Mouse (Mus musculus) regulatory T cell (primary cell): Measurements from ENCODE around the gene Casp8.

ENCODE experiments used
- in situ Hi-C: fragments of 300-600 bp; cut with MboI, MseI; formaldehyde crosslinking; loops from one replicate; pipeline ENCODE4 v1.15.1; 2025; ENCODE audit warnings: high pct_unique_total_duplicates

Gene Casp8

DNA sequence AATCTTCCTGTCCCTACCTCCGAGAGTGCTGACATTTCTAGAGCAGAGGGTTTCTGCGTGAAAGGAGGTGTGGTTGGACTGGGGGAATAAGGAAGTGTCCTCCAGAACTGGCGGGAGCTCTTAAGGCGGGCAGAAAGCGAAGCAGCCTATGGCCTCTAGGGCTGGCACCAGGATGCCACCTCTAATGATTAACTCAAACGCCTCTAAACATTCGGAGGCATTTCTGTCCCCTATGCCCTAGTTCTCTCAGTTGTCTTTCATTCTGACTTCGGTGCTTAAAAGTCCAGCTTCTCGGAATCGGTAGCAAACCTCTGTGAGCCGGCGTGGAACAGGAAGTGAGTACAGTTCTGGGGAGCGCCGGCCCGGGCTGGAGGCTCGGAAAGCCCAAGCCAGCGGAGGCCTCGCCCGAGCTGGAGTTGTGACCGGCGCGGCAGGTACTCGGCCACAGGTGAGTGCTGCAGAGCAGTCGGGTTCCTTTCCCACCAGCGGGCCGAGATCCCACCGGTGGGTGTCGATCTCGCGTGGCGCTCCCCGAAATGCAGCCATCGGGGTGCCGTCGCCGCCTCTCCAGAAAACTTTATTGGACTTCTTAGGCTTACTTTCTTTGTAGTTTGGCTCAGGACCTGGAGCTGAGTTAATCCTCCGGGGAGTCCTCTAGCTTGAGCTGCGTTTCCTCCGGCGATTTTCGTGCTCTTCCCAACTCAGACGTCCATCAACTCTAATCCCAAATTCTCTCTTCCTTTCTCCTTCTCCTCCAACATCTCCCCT is at the start of gene Casp8:
Gene Casp8 (plus strand): TSS at position 84 of the 768 bp plus-strand sequence.
- in situ Hi-C loops, result no loop called here

DNA sequence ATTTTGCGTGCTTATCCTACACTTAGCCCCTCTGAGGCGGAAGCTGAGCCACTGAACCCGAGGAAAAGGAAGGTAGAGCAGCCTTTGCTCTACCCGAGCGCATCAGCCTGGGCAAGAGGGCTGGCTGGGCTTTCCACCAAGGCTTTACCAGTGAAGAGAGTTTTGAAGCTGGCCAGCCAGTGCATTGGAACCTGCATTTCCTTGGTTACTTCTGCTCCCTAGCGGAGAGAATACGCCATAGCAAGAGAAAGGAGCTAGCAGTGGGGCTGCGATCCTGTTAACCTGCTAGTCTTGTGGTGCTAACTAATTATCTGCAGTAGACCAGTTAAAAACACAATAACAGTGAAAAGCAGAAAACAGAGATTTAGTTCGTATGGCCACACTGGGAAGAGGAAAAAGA is 48.3 kb upstream of the Casp8 start:
- in situ Hi-C loops, result no loop called here

DNA sequence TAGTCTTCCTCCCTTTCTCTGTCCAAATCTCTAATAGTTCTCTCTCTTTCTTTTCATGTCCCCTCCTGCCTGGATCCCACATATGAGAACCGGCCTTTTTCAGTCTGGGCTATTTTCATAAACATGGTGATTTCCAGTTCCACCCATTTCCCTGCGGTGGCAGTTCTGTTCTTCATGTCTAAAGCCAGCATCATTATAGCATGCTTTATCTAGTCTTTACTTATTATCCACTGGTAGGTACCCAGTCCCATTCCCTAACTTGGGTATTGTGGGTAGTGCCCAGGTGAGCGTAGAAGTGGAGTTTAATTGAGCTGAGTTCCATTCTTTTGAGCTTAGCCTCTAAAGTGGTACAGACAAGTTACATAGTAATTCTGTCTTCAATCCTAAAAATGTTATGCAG is 35.7 kb upstream of the Casp8 start:
- in situ Hi-C loops, result no loop called here

DNA sequence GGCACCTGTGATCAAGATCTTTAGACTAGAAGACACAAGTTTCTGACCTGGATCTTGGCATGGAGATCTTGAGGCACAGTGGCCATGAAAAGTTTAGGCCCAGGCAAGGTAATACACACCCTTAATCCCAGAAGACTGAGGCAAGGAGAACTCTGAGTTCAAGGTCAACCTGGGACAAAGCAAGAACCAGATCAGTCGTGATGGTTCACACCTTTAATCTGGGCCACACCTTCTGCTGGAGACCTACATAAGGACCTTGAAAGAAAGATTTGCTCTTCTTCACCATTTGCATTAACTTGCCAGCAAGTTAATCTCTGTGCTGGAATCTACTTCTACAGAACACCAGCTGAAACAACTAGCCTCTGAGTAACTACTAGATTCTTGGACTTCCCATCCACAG is 34.6 kb upstream of the Casp8 start:
- in situ Hi-C loops, result loop anchor here (10.0 kb wide), 1 partner anchor 364 kb away; the partner anchor contains the start of gene Tmem237

GRCm38 (mm10) chr1:58761391-58762275 is 33.5 kb upstream of the Casp8 start:
- in situ Hi-C loops, result loop anchor here (10.0 kb wide), 1 partner anchor 363 kb away; the partner anchor contains the start of gene Tmem237

- in situ Hi-C loops, result loop anchor here (10.0 kb wide), 1 partner anchor 362 kb away; the partner anchor contains the start of gene Tmem237
These were observed 32.6 kb upstream of the Casp8 start for GRCm38 (mm10) chr1:58762576-58762975.

DNA sequence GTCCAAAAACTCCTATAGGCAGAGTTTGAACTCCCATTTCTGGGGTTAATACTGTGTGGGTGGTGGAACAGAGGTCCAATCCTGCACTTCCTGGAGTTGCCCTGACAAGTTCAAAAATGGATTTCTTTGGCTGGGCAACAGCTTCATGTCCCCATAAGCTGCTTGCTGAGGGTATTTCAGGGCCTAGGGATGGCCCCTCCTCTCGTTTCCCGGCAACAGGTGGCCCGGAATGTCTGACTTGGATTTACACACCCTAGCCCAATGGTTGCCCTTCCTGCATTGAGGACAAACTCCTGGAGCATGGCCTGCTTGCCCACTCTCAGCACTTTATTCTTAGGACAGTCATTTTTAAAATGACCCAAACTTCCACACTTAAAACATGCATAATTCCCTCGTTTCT is 28.7 kb upstream of the Casp8 start:
- in situ Hi-C loops, result loop anchor here (5.0 to 10.0 kb wide), 2 partner anchors 231 to 358 kb away; partner anchors contain the start of gene Tmem237

DNA sequence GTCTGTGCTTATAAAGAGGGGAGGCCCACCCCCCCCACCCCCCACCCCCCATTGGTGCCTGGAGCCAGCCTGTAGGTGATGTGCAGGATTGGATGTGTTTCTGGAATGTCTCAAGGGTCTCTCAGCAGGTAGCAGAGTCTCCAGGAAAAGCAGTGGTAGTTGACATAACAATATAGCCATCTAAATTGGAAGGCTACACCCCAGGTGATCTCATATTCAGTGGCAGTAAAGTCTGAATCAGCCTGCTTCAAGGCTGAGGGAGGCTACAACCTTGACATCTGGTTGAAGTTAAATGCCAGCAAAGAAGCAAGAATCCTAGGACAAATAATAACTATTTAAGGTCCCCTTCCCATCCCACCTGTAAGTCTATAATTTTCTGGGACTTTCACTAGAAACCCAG is 26.0 kb upstream of the Casp8 start:
- in situ Hi-C loops, result loop anchor here (5.0 to 10.0 kb wide), 2 partner anchors 228 to 356 kb away; partner anchors contain the start of gene Tmem237

GRCm38 (mm10) chr1:58769701-58770100 is 25.5 kb upstream of the Casp8 start:
- in situ Hi-C loops, result loop anchor here (5.0 to 10.0 kb wide), 2 partner anchors 228 to 355 kb away; partner anchors contain the start of gene Tmem237

- in situ Hi-C loops, result no loop called here
These were observed 25.0 kb upstream of the Casp8 start for GRCm38 (mm10) chr1:58770111-58770720.

GRCm38 (mm10) chr1:58772084-58772483 is 23.1 kb upstream of the Casp8 start:
- in situ Hi-C loops, result no loop called here

GRCm38 (mm10) chr1:58773280-58773679 is 21.9 kb upstream of the Casp8 start:
- in situ Hi-C loops, result no loop called here

DNA sequence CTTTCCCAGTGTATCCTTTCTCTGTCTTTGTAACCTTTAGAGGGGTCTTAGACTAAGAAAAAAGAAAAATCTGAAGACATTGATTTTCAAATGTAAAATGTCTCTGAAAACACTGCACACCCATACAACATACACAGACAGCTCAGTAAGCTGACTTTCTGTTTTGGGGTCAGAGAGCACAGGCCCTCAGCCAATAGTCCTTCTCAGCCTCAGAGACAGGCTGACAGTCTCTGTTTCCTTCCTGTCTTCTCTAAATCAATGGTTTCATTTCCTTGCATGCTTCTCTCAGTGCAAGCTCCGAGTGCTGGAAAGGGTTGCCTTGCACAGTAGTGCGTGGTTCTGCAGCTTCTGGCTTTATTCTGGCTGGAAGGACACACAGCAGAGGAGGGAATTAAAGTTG is 21.3 kb upstream of the Casp8 start:
- in situ Hi-C loops, result no loop called here

- in situ Hi-C loops, result loop anchor here (5.0 kb wide), 1 partner anchor 122 kb away; no protein-coding TSS in a partner anchor
These were observed 19.8 kb upstream of the Casp8 start for GRCm38 (mm10) chr1:58775361-58775760.

GRCm38 (mm10) chr1:58777583-58777982 is 17.6 kb upstream of the Casp8 start:
- in situ Hi-C loops, result loop anchor here (5.0 kb wide), 1 partner anchor 120 kb away; no protein-coding TSS in a partner anchor

GRCm38 (mm10) chr1:58778226-58778625 is 16.9 kb upstream of the Casp8 start:
- in situ Hi-C loops, result loop anchor here (5.0 kb wide), 1 partner anchor 119 kb away; no protein-coding TSS in a partner anchor

DNA sequence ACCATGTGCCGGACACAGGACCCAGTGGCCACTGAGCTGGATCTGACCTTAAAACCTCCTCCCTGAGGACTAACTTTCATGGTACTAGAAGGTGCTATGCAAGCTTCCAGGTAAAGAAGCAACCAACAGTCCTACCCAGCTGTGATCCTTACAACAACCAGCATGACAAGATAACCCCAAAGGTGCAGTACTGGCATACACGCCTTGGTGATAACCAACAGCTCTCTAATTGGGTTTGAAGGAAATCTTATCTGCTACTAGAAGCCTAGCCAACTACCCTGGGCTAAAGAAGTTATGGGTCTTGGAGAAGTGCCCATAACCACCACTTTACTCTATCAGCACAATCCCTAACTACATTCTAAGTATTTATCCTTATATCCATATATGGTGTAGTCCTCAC is 8.9 kb upstream of the Casp8 start:
- in situ Hi-C loops, result loop anchor here (5.0 to 10.0 kb wide), 2 partner anchors 56 to 829 kb away; no protein-coding TSS in a partner anchor

GRCm38 (mm10) chr1:58788410-58788809 is 6.8 kb upstream of the Casp8 start:
- in situ Hi-C loops, result loop anchor here (5.0 to 10.0 kb wide), 2 partner anchors 54 to 826 kb away; no protein-coding TSS in a partner anchor

- in situ Hi-C loops, result no loop called here
These were observed 469 bp upstream of the Casp8 start for GRCm38 (mm10) chr1:58794705-58795104.

DNA sequence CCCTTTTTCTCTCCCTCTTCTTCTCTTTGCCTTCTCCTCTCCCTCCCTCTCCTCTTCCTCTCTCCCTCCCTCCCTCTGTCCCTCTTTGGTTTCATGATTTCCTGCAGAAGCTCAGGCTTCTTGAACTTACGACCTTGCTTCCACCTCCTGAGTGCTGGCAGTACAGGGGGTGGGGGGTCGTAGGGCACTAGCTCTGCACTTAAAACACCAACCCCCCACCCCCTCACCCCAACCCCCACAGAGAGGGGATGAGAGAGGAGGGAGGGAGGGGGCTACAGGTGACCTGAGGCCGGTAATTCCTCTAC is 837 bp downstream of the Casp8 start:
- in situ Hi-C loops, result no loop called here

DNA sequence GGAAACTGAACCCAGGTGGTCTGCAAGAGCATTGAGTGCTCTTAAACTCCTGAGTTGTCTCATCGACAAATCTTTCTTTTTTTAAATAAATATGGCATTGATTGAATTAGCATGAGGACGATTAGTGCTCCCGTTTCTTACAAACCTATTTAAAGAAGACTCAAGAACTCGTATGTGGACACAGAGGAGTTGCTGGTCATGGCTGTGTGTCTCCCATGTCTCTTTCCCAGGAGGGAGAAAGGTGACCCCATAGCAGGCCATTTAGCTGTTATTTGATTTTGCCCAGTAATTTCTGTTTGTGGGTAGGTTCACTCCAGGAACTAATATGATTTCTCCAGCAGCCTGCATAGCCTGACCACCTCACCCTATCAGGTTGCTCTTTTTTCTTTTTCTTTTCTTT is 1.7 kb downstream of the Casp8 start:
- in situ Hi-C loops, result no loop called here

DNA sequence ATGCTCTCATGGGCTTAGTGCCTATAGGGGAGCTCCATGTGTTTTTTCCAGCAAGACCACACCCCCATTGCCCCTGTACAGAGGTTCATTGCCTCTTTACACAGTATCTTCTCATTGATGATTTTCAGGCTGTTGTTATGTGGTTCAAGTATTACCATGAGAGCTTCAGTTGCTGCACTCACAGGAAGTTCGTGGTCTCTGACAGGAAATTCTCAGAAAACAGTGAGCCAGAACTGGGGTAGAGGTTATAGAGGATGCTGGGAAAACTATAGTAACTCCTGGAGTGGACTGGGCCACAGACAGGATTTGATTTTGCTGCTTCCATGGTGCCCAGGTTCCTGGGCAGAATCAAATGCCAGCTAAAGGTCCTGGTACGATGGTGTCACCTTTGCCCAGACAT is 2.2 kb downstream of the Casp8 start:
- in situ Hi-C loops, result no loop called here
